Mouse (Mus musculus) gastrocnemius, postnatal 36 days (tissue): ENCODE measurements around the gene 1110051M20Rik. TPM values are rescaled to one million over a fixed set of nuclear protein-coding genes. Genes with fewer than 3 reads are reported as not detected.

Source experiments
- DNase-seq, 2 experiments: peaks; one replicate each; pipeline ENCODE4 v3.0.0; 2022
- intact Hi-C: fragments of 180-260 bp; cut with DNase I; formaldehyde crosslinking; loops from one replicate; pipeline ENCODE4 v1.15.1; 2025
- total RNA-seq, 2 experiments: library from RNA; stranded (reverse); gene quantifications; 2 replicates each; pipeline ENCODE4 v1.2.3; 2021

The 1110051M20Rik gene
- total RNA-seq, 2 experiments from 2014 or later = 12.3 to 12.6 TPM

DNA sequence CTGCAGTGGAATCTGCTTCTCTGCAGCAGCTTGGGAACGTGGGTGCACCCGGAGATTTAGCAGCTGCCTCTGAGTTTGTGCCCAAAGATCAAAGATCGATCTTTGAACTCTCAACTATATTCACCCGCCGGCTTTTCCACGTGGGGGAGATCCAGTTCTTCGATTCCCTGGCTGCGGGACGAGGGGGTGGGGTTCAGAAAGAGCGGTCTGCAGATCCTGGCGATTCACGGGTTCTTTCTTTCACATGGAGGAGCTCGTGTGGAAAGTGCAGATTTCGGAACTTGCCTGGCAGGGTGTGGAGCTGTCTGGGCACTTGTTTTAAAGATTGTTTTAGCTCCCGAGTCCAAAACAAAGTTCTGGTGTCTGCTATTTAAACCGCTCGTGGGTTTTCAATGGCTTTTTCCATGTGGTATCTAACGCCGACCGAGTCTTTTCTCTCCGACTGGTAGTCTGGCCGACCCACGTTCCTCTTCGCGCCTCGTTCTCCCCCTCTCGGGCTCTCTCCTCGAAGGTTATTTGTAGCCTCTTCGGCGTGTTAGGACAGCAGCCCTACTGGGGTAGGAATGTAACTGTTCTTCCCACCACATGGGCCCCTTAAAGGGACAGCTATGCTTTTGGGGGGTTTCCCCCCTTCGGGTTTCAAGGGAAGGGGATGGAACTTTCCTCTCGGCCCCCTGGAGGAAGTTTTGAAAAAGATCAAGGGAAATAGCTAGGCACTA is 14.3 kb upstream of the 1110051M20Rik start:
- intact Hi-C loops = loop anchor here (2.0 kb wide), 1 partner anchor 22 kb away; no protein-coding TSS in a partner anchor
- DNase-seq = no peak

DNA sequence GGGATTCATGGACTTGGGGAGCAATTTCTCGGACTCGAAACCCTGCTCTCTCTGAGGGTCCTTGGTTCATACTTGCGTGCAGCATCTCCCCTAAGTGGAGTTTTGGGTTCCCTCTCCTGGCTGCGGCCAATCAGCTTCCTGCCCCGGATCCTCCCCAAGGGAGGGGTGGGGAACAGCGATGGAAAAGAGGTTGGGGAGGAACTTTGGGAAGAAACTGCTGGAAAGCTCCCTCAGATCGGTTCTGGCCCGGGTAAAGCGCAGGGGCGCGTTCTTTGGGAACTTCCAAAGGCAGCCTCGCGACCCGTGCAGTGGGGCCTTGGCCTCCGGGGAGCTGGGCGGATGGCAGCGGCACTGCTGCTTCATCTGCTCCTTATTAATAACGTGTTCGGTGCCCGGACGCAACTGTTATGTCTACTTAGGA is 13.8 kb upstream of the 1110051M20Rik start:
- DNase-seq = peak; percentile 37 to 49
- intact Hi-C loops = loop anchor here (2.0 kb wide), 1 partner anchor 23 kb away; no protein-coding TSS in a partner anchor

DNA sequence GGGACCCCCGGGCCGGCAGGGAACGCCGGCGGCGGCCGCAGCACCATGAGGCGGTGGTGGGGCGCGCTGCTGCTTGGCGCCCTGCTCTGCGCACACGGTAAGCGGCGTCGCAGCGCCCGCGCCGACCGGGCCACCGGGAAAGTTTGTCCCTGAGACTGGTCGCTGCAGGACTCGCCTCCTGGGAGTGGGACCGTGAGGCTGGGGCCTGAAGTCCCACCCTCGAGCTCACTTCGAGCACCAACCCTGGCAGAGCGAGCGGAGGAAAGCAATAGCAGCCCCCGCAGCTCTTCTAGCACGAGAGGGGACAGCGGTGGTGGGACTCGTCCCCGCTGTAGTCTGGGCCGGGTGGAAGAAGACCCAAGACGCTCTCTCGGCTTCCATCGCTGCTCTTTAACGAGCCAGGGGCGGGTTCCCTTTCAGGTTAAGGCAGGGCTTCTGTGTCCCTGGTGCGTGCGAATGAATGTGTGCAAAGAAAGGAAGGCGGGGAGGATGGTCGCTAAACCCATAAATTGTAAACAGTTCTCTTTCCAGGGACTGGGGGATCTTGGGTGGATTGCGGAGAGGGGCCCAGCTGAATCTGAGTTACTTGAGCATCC is 13.2 kb upstream of the 1110051M20Rik start:
- intact Hi-C loops = loop anchor here (2.0 kb wide), 1 partner anchor 23 kb away; no protein-coding TSS in a partner anchor
- peak in 1 of 2 experiments; percentile 47 for DNase-seq

DNA sequence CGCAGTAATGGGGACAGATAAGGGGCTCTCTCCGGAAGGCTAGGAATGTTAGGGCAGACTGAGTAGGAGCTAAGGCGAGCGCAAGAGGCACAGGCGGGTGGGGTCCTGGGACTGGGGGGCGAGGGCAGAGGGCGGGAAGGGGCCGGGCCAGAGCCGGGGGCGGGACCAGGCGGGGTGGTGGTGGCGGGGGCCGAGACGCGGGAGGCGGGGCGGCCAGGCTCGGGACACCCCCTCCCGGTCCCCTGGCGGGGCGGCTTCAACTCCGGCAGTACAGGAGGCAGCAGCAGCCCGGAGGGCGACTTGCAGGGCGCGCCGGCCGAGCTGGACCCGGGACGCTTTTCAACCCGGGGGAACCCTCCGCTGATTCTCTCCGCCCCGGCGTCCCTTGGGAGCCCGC is 12.8 kb upstream of the 1110051M20Rik start, which contains the start of gene Lrp4:
Lrp4 (plus strand) TSS at position 253 of the 397 bp plus-strand sequence.
- DNase-seq = peak; percentile 49 to 59
- intact Hi-C loops = no loop called here

DNA sequence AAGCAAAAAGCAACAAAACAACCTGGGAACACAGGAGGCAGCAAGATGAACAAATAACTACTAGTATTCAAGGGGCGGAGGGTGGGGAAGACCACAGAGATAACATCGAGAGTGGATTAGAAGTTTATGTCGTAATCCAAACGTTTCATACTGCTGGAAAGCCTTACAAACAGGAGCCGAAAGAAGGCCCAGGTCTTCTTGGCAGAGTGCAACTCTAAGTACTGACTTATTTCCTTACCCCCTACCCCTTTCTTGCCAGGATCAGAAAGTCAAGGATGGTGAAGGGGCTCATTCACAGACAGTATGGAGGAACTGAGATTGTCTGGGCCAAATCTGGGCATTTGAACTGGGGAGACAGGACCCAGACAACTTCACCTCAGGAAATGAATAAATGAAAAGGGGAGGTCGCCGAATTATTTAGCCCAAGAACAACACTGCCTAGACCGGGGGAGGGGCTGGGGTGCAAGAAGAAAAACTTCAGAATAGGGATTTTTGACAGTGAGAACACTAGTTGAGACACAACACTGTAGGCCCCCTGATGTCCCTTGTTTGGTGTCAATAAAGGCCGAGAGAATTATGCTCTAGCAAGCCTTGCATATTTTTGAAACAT is 12.1 kb upstream of the 1110051M20Rik start:
- DNase-seq = no peak
- intact Hi-C loops = no loop called here

DNA sequence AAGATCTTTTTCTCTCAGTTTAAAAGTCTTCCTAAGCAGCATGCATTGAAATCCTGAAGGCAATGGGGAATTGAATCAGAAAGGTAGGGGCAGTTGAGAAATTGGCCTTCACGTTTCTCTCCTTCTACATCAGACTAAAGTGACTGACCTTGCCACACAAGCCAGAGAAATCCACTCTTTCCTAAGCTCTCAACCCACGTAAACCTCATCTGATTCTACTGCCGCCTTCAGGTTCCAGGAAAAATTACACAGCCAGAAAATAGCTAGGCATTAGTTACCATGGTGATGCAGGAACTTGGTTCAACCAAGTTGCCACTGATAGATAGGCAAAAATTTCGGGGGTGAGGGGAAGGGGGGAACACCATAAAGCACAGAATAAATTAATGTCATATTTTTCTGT is 11.3 kb upstream of the 1110051M20Rik start:
- no peak for DNase-seq
- intact Hi-C loops = no loop called here

DNA sequence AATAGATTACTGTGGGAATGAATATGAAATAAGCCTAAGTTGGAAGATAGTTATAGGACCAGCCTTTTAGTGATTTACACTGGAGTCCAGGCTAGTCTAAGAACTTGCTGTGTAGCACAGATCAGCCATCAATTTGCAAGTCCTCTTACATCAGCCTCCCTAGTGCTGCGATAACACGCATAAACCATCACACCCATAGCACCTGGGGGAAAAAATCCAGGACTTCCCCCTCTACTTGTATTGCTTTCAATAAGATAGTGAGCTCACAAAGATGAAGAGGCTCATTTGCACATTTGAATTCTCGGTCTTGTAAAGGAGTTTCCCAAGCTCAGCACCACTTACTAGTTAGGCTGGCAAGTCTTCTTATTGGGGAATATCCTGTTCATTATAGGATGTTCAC is 9.9 kb upstream of the 1110051M20Rik start:
- intact Hi-C loops = no loop called here

DNA sequence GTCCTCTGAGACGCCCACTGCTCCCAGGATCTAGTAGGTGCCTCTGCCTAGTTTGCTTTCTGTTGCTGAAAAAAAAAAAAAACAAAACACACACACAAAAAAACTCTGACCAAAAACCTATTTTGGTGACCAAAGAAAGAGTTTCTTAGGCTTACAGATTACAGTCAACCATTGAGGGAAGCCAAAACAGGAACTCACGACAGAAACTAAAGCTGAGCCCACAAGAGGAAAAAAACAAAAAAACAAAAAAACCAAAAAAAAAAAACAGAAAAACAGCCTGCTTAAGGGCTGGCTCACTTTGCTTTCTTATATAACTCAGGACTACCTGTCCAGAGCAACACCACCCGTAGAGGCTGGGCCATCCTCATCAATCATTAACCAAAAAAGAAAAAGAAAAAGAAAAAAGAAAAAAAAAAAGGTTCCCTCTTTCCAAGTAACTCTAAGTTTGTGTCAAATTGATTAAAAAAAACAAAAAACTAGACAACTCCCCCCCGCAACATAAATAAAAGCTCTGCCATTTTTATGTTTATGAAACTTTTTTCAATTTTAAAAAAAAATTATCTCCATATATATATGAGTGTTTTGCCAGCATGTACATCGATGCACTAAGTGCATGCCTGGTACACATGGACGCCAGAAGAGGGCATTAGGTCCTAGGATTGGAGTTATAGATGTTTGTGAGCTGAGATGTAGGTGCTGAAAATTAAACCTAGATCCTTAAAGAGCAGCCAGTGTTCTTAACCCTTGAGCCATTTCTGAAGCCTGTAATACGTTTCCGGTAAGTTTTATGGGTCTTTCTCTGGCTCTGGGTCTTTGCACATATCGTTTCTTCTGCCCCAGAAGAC is 8.9 kb upstream of the 1110051M20Rik start:
- intact Hi-C loops = no loop called here
- no peak for DNase-seq

More for the DNA sequence above, 9.9 kb upstream of the 1110051M20Rik start:
- DNase-seq = no peak

DNA sequence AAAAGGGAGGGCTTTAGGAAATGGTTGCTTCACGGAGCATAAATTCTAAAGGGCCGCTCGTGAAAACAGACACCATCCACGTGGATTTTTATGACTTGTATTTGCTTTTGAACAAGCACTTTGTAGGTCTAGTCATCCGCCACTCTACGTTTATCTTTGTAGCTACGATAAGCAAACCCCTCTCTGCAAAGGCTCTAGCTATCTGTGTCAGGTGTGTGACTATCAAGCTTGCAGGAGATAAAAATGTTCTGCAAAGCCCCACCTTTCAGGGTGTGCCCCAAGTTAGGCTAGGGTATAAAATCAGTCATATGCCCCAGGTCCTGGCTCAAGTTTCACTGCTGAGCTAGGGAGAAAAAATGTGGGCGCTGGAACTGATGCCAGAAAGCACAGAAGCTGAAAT is 8.2 kb upstream of the 1110051M20Rik start:
- intact Hi-C loops = no loop called here
- DNase-seq = no peak

DNA sequence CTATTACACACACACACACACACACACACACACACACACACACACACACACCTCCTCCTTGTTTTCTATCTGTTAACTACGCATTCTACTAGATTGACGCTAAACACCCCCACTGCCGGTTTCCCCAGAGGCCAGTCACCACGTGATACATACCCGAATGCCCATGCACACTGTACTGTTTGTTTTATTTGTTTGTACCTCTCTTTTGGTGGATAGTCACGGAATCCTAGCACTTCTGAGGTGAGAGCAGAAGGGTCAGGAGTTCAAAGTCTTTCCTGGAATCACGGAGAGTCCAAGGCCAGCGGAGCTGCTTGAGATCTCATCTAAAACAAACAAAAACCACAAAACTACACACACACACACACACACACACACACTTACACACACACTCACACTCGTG is 5.8 kb upstream of the 1110051M20Rik start:
- intact Hi-C loops = no loop called here
- no peak for DNase-seq

DNA sequence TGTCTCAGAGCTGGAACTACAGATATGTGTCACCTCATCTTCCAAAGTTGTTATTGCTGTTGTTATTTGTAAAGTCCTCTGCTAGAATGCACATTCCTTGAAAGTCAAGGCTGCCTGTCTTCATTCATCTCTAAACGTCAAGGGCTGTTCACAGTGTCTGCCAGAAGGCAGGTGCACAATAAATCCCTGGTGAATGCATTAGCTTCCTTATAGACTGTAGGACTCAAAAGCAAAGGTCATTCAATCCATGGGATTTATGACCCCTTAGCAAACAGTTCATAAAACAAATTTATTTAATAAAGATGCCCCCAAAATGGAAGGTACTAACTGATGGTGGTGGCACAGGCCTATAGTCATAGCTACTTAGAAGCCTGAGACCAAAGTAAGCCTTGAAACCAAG is 5.2 kb upstream of the 1110051M20Rik start:
- intact Hi-C loops = no loop called here
- no peak for DNase-seq

DNA sequence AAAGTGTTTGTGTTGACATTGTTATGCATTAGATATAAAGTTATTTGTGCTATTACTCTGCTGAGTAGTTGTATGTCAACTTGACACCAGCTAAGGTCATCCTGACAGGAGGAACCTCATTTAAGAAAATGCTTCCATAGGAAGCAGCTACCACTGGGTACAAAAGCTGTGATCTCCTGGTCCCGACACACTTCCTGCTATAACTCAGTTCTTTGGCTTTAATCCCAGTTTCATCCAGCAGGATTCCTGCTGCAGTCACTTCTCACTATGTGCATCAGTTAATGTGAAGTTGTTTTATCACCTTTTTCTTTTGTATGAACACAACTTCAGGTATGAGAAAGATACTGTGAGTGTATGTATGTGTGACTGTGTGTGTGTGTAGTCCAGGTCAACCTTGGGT is 2.3 kb downstream of the 1110051M20Rik start:
- intact Hi-C loops = no loop called here
- no peak for DNase-seq

DNA sequence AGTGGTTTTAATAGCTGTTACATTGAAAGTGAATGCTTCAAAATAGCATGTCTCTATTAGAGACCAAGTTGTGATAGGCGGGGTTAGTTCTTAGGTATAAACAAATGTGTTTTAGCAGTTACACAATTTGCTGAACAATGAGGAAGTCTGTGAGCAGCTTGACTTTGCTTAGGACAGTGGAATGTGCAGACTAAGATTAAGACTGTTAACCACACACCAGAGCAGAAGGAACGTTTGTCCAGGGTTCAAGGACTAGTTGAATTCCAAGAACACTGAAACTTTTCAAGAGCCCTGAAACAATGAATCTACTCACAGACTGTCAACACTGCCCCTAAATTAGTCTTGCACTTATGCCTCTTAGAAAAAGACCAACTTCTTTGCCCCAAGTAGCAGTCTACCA is 2.8 kb downstream of the 1110051M20Rik start:
- intact Hi-C loops = no loop called here
- no peak for DNase-seq

DNA sequence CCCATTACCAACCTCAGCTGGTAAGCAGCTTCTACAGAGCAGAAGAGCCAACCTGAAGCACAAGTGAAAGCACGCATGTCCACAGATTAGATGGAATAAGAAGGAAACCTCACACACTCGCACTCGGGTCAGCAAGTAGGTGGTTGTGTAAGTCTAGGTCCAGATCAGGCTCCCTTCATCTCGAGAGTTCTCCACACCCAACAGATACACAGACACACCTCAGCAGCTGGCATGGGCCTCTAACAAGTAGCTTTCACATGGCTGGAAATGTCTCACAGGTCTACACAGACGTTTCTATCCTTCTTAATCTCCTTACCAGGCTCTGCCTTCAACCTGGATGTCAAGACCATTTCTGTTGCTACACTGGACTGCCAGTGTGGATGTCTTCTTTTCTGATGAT is 3.8 kb downstream of the 1110051M20Rik start:
- DNase-seq = no peak
- intact Hi-C loops = no loop called here

DNA sequence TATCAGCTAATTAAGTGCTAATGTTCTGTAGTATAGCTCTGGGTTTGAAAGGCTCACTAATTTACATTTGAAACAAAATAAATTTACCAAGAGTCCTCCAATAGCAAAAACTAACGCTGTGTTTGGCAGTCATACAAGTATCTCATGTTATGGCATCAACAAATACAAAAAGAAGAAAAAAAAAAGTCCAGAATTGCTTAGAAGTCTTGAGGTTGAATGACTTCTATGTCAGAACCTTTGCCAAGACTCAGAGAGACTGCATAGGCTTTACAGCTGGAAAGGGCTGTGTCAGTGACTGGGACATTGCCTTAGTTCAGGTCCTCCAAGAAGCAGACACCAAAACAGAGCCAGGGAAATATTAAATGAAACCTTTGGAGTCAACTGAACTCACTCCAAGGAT is 4.6 kb downstream of the 1110051M20Rik start:
- intact Hi-C loops = no loop called here
- DNase-seq = no peak

DNA sequence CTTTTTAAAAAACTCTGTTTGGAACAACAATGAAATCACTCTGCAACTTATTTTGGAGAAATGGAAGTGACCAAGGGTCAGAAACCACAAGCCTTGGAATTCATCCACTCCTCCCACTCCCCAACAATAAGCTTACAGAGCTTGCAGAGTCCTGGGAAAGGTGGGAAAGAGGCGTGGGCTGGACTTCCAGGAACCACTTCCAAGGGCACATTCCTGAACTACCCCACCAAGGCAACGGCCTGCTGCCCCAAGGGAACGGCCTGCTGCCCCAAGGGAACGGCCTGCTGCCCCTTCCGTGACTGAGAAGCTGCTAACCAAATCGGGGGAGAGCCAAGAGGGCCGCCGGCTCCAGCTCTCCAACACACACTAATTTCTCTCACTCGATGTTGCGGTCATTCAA is 5.2 kb downstream of the 1110051M20Rik start:
- DNase-seq = no peak
- intact Hi-C loops = no loop called here

DNA sequence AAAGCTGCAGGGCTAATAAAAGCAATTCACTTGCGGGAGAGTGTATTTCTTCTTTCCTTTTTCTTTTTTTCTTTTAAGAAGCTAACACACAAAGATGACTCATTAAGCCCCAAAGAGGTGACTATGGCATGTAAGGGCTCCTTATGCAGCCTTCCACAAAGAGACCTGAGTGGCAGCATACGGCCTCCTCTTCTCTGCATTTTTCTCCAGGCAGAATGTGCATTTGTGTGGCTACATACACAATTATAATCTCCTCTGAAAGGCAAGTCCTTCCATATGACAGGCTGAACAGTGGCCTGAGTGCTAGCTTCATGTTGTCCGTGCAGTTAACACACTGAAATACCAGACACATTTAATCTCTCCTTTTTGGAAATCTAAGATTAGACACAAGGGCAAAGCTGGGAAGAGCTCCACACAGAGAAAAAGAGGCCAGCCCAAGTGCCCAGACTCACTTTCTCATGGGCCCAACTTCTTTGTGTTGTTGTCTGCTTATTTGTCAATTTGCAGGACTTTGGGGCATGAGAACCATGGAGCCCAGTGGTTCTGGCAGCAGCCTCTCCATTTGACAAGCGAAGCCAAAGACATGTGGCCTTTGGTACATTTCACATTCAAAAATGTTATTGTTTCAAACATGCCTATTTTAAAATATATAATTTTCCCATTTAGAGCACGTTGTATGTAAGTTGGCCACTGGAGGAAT is 7.2 kb downstream of the 1110051M20Rik start:
- DNase-seq = no peak
- intact Hi-C loops = no loop called here

DNA sequence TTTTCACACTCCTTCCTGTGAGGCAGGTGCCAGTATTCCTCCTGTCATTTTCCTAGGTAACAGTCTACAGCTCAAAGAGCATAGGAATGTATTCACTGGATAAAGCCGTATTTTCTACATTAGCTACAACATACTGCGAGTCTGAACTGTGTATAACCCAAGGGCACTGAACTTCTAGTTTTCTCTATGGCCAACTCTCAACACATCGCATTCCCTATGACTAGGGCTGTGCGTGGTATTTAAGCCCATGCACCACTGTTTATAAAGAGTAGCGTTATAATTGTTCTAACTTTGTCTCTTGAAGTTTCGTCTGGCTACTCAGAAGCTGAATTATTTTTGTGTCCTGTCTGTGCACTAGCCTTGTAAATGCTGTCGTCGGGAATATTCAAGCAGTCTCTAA is 7.8 kb downstream of the 1110051M20Rik start:
- intact Hi-C loops = no loop called here
- no peak for DNase-seq

DNA sequence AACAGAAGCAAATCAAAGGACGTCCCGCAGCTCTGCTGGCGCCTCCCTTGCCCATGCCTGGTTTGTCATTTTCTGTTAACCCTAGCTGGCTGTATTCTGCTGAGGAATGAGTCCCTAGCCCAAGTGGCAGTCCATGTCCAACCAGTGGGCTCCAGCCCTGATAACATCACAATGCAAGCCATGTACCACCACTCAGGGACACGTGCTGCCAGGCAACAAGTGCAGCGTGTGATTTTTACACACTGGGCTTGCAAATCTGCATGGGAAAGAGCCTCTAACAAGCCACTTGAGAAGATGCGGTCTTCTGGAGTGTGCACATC is 13.9 kb downstream of the 1110051M20Rik start:
- DNase-seq = no peak
- intact Hi-C loops = no loop called here

DNA sequence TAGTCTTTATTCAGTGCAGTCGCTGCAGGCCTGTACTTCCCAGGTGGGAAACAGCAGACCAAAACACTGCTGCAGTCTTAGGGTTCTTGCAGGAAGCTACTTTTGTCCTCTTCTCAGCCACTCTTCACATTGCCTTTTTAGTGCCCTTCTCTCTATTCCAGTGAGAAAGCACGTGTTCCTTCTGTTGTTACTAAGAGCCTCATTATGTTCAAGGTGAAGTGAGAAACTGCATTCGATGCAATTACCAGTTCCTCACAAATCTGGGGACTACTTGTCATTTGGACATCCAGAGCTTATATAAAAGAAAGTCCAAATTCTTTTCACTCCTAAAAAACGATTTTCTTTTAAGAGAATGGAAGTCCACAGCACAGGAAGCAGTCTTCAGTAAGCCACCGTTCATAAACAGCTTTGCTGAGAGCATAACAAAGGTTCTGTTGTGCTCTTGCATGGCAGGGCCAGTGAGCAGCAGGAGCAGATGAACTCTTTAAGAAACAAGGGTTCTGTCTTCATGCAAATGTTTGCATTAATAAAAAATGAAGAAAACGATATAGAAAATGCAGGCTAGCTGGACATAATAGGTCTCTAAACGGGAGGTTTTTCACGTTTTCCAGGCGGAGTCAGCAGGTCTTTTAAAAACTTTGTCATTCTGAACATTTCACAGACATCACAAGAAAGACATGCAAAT is 14.4 kb downstream of the 1110051M20Rik start:
- no peak for DNase-seq
- intact Hi-C loops = no loop called here
